Mouse (Mus musculus): ENCODE results near the gene Pik3ca.

DNA sequence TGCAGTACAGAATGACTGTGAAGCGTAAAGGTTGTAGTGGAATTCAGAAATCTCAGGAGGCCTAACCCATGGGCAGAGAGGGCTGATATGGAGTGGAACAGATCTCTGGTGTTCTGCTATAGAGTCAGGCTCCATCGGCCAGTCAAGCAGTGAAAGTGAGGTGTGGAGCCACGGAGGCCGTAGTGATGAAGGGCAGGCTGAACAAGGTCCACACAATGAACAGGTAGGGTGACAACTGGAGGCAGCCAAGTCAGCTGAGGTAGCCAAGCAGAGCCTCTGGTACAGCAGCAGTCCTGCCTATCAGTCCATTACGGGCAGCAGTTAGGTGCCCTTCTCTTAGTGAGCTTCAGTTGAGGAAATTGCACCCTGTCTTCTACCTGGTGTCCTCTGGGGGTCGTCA is 24.2 kb upstream of the Pik3ca start:
- TF ChIP-seq POLR2AphosphoS2 (IDR thresholded peaks at IDR 0.05; ENCODE audit: insufficient read length, low read depth) (no peak), E2F4 (IDR thresholded peaks at IDR 0.05; ENCODE audit: insufficient read depth) (no peak), POLR2A (IDR thresholded peaks at IDR 0.05; ENCODE audit: insufficient read length, low read depth) (no peak), REST (IDR thresholded peaks at IDR 0.05; ENCODE audit: insufficient read depth, insufficient read length) (no peak), MYOG (IDR thresholded peaks at IDR 0.05; ENCODE audit: control insufficient read depth in 1 of 3, insufficient read depth in 1 of 3, insufficient read length in 2 of 3, low read depth in 2 of 3) (no peak), CEBPB (IDR thresholded peaks at IDR 0.05; ENCODE audit: insufficient read depth, poor library complexity, severe bottlenecking) (no peak), SRF (IDR thresholded peaks at IDR 0.05; ENCODE audit: control insufficient read depth, insufficient read length, low read depth) (no peak), USF1 (IDR thresholded peaks at IDR 0.05; ENCODE audit: low read depth) (no peak), MYOD1 (IDR thresholded peaks at IDR 0.05; ENCODE audit: control insufficient read depth in 1 of 3, insufficient read length in 2 of 3, low read depth in 2 of 3) (no peak), MAX (IDR thresholded peaks at IDR 0.05; ENCODE audit: low read depth) (no peak), TCF12 (IDR thresholded peaks at IDR 0.05; ENCODE audit: insufficient read depth, poor library complexity, severe bottlenecking) (no peak)
